Mouse (Mus musculus) midbrain, embryonic 13.5 days (tissue): Measurements from ENCODE around the gene B3galnt1. TPM values are rescaled to one million over a fixed set of nuclear protein-coding genes. Genes with fewer than 3 reads are reported as not detected.

ENCODE experiments used
- ATAC-seq: fragments of 200-750 bp; cut with Nextera tagmentation; 2 replicates; pipeline ENCODE4 v1.8.0; 2017; ENCODE audit warnings: mild to moderate bottlenecking, moderate TSS enrichment, moderate library complexity
- H3K27ac ChIP-seq: fragments of 300-500 bp; sonication (generic); 2 replicates; pipeline ENCODE4 v1.5.1; 2015; ENCODE audit warnings: inconsistent platforms, mild to moderate bottlenecking, moderate library complexity
- H3K27me3 ChIP-seq: fragments of 300-500 bp; sonication (generic); 2 replicates; pipeline ENCODE4 v1.6.1; 2015; ENCODE audit warnings: mild to moderate bottlenecking, inconsistent platforms
- H3K36me3 ChIP-seq: fragments of 300-500 bp; sonication (generic); 2 replicates; pipeline ENCODE4 v1.6.1; 2015; ENCODE audit warnings: mild to moderate bottlenecking, inconsistent platforms
- H3K4me1 ChIP-seq: fragments of 300-500 bp; sonication (generic); replicated peaks from 2 replicates; pipeline ENCODE4 v1.6.1; 2015; ENCODE audit warnings: inconsistent platforms
- H3K4me2 ChIP-seq: fragments of 300-500 bp; sonication (generic); replicated peaks from 2 replicates; pipeline ENCODE4 v1.6.1; 2015; ENCODE audit warnings: moderate library complexity, mild to moderate bottlenecking, inconsistent platforms
- H3K4me3 ChIP-seq: fragments of 300-500 bp; sonication (generic); replicated peaks from 2 replicates; pipeline ENCODE4 v1.5.1; 2015; ENCODE audit warnings: mild to moderate bottlenecking, inconsistent platforms
- H3K9ac ChIP-seq: fragments of 300-500 bp; sonication (generic); replicated peaks from 2 replicates; pipeline ENCODE4 v1.6.1; 2015; ENCODE audit warnings: mild to moderate bottlenecking, inconsistent platforms
- H3K9me3 ChIP-seq: fragments of 300-500 bp; sonication (generic); 2 replicates; pipeline ENCODE4 v1.6.1; 2016; ENCODE audit warnings: mild to moderate bottlenecking, inconsistent platforms
- WGBS: fragments of 180-500 bp; shearing (Covaris S2); methylation state at CpG from one replicate; pipeline ENCODE4 v1.1.7; 2015; 5-methylcytosine and 5-hydroxymethylcytosine counted together
- polyA plus RNA-seq: library from polyadenylated mRNA; unstranded; fragments of >200 nt; fragmentation: Nextera tagmentation; extraction: Ambion mirVana; gene quantifications from 2 replicates; pipeline ENCODE4 v1.2.1, GENCODE M21; 2015

The B3galnt1 gene
- polyA plus RNA-seq, 1 experiment from 2014 or later: 64.6 TPM

- Histone ChIP-seq H3K36me3 (no peaks in the 10 kb centered on the region), H3K4me3 (no peak overlapping the region), H3K9ac (no peak overlapping the region), H3K27me3 (peaks cover 31% of the 10 kb centered on the region), H3K4me1 (peaks cover 40% of the 10 kb centered on the region), H3K27ac (no peak overlapping the region), H3K9me3 (no peaks in the 10 kb centered on the region), H3K4me2 (no peak overlapping the region)
- WGBS: 53% methylated on average over 4 of the region's 4 CpGs
- no peak for ATAC-seq
These were observed 66.1 kb downstream of the B3galnt1 start for GRCm38 (mm10) chr3:69532687-69533086.

- no peak for ATAC-seq
- no peak overlapping the region for H3K4me3 ChIP-seq
- H3K27me3 ChIP-seq: peaks cover 24% of the 10 kb centered on the region
- no peak overlapping the region for H3K27ac ChIP-seq
- H3K9me3 ChIP-seq: no peaks in the 10 kb centered on the region
- no peaks in the 10 kb centered on the region for H3K36me3 ChIP-seq
- H3K9ac ChIP-seq: no peak overlapping the region
- H3K4me2 ChIP-seq: no peak overlapping the region
- WGBS: 76% methylated on average over 9 of the region's 9 CpGs
- H3K4me1 ChIP-seq: peaks cover 29% of the 10 kb centered on the region
These were observed 67.2 kb downstream of the B3galnt1 start for GRCm38 (mm10) chr3:69531511-69531910.

GRCm38 (mm10) chr3:69529576-69529975 is 69.2 kb downstream of the B3galnt1 start:
- Histone ChIP-seq H3K4me1 (peaks cover 10% of the 10 kb centered on the region; the same call in 1 of the 2 replicates), H3K4me3 (no peak overlapping the region), H3K27ac (no peak overlapping the region), H3K4me2 (no peak overlapping the region), H3K36me3 (no peaks in the 10 kb centered on the region), H3K9ac (no peak overlapping the region), H3K27me3 (peaks cover 22% of the 10 kb centered on the region), H3K9me3 (no peaks in the 10 kb centered on the region)
- 88% methylated on average over 7 of the region's 7 CpGs for WGBS
- ATAC-seq: no peak

- Histone ChIP-seq H3K4me2 (no peak overlapping the region), H3K27ac (no peak overlapping the region), H3K9me3 (no peaks in the 10 kb centered on the region; the same call in 1 of the 2 replicates), H3K36me3 (no peaks in the 10 kb centered on the region), H3K4me1 (peaks cover 6% of the 10 kb centered on the region; the same call in 1 of the 2 replicates), H3K27me3 (0 out of 2 replicates have a peak, but pooled peaks cover 4% of the 10 kb centered on the region), H3K9ac (no peak overlapping the region), H3K4me3 (no peak overlapping the region)
- WGBS: 96% methylated on average over 1 of the region's 1 CpGs
- ATAC-seq: no peak
These were observed 71.4 kb downstream of the B3galnt1 start for GRCm38 (mm10) chr3:69527384-69527783.

- H3K4me1 ChIP-seq: peaks cover 4% of the 10 kb centered on the region
- H3K4me2 ChIP-seq: no peak overlapping the region
- WGBS: 81% methylated on average over 8 of the region's 8 CpGs
These were observed 73.7 kb downstream of the B3galnt1 start for GRCm38 (mm10) chr3:69525072-69525529.

GRCm38 (mm10) chr3:69524356-69525071 is 74.2 kb downstream of the B3galnt1 start:
- no peak overlapping the region for H3K27ac ChIP-seq
- no peaks in the 10 kb centered on the region; the same call in 1 of the 2 replicates for H3K9me3 ChIP-seq
- no peak overlapping the region for H3K4me3 ChIP-seq
- no peaks in the 10 kb centered on the region for H3K36me3 ChIP-seq
- WGBS: 89% methylated on average over 8 of the region's 8 CpGs
- ATAC-seq: no peak
- H3K27me3 ChIP-seq: no peaks in the 10 kb centered on the region
- H3K9ac ChIP-seq: no peak overlapping the region
- H3K4me1 ChIP-seq: peaks cover 8% of the 10 kb centered on the region
- H3K4me2 ChIP-seq: no peak overlapping the region

More at GRCm38 (mm10) chr3:69525072-69525529, 73.7 kb downstream of the B3galnt1 start:
- no peak for ATAC-seq
- Histone ChIP-seq H3K27ac (no peak overlapping the region), H3K27me3 (no peaks in the 10 kb centered on the region), H3K9ac (no peak overlapping the region), H3K36me3 (no peaks in the 10 kb centered on the region), H3K9me3 (no peaks in the 10 kb centered on the region; the same call in 1 of the 2 replicates), H3K4me3 (no peak overlapping the region)

Other genes with a start within 250 kb of the B3galnt1 start
- 103 and 116 TPM in 2 replicates for gene Nmd3, start 123.0 kb upstream of the B3galnt1 start, polyA plus RNA-seq